Mouse (Mus musculus): ENCODE measurements at regions not wholly inside any gene's neighbourhood (a gene's known extent, or its start where the extent isn't known, plus 50 kb on each side); places are given as distances from the start of the nearest gene placed in this dataset.

DNA sequence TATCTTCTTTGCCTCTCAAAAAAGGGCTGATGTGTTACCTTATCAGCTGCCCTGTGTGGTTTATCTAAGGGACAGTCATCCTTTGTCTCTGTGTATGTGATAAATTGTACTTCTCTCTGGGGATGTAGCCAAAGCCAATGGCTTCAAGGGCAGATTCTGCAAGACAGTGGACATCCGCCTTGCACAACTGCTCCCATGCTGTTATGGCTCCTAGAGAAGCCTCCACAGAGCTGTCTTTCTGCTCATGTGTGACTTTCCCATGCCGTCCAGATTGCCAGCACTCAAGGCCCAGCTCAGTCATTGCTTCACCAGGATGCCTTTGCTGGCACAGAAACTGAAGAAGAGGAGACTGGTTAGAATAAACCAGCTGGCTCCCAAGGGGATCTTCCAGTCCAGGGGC is 74.6 kb upstream of the Pax6 start:
- ATAC-seq (no peak), DNase-seq (ENCODE audit: low spot score) (no peak)
- H3K27ac ChIP-seq (ENCODE audit: low read length) = no peak overlapping the region
- WGBS = 73% methylated on average over 2 of the region's 2 CpGs
- H3K9me3 ChIP-seq (ENCODE audit: low read length) = no peaks in the 10 kb centered on the region
- H3K36me3 ChIP-seq (ENCODE audit: insufficient read depth, low read length) = no peaks in the 10 kb centered on the region
- H3K27me3 ChIP-seq (replicated peaks; ENCODE audit: insufficient read depth, low read length) = no peaks in the 10 kb centered on the region
- TF ChIP-seq EP300 (IDR thresholded peaks at IDR 0.05) (no peak), CTCF (IDR thresholded peaks at IDR 0.05) (no peak)
- H3K4me3 ChIP-seq (ENCODE audit: low read depth, low read length) = no peak overlapping the region
- H3K4me1 ChIP-seq (ENCODE audit: insufficient read depth, low read depth, low read length) = no peaks in the 10 kb centered on the region
- no peak overlapping the region for H3K4me2 ChIP-seq (replicated peaks; ENCODE audit: low read depth, low read length)
- no peak overlapping the region for H3K9ac ChIP-seq (replicated peaks; ENCODE audit: low read depth)

DNA sequence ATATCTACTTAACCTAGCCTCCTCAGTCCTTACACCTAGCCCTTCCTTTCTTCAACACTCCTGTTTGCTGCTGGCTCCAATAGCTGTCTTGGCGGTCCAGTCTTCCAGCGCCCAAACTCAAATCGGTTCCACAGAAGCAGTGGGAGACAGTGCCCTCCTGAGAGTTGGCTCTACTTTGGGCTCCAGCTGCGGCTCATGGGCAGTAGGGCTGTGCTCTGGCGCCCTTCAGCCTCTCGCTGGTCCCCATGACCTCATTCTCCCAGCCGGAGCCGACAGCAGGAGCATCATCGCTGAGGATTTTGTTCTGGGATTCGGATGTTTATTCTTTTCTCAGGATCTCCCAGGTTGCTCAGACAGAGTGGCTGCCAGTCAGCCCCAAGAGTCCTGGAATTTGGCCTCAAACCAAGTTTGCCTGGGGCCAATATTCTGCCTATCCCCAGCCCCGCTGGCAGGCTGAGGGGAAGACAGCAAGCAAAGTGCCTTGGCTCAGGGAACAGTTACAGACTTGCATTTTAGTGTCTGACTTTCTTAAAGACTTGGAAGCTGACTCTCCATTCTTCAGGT is 64.1 kb upstream of the Pax6 start:
- no peak overlapping the region for H3K27ac ChIP-seq (ENCODE audit: low read length)
- ATAC-seq = no peak

DNA sequence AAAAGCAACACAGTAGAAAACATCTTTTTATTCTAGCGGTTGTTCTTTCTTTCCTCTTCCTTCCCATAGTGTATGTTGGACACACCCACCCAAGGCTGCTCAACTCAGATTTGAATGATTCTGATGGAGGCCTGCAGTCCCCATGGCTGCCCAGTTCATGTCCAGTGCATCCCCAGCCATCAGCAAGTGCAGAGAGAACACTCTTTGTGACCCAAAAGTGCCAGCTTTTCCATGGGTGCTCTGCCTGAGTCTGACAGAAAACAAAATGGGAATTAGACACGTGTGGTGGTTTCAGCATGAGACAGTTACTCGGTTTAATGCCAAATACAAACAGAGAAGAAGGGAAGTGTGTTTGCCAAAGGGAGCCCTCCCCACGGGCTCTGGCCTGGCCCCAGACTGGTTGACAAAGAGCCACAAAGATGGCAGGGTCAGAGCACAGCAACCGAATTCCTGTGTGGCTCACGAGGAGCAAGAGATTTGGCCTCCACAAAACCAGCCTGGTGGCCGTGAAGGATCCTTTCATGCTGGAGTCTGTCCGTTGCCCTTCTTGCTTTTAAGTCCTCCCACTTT is 60.6 kb upstream of the Pax6 start:
- DNase-seq (ENCODE audit: low spot score) (no peak), ATAC-seq (no peak)
- H3K9ac ChIP-seq (replicated peaks; ENCODE audit: low read depth) = no peak overlapping the region
- H3K4me3 ChIP-seq (ENCODE audit: low read depth, low read length) = no peak overlapping the region
- H3K27me3 ChIP-seq (replicated peaks; ENCODE audit: insufficient read depth, low read length) = no peaks in the 10 kb centered on the region
- TF ChIP-seq CTCF (IDR thresholded peaks at IDR 0.05) (no peak), EP300 (IDR thresholded peaks at IDR 0.05) (no peak)
- H3K27ac ChIP-seq (ENCODE audit: low read length) = no peak overlapping the region
- no peak overlapping the region for H3K4me2 ChIP-seq (replicated peaks; ENCODE audit: low read depth, low read length)
- WGBS = 55% methylated on average over 8 of the region's 8 CpGs
- no peaks in the 10 kb centered on the region for H3K36me3 ChIP-seq (ENCODE audit: insufficient read depth, low read length)
- H3K4me1 ChIP-seq (ENCODE audit: insufficient read depth, low read depth, low read length) = no peaks in the 10 kb centered on the region
- no peaks in the 10 kb centered on the region for H3K9me3 ChIP-seq (ENCODE audit: low read length)

More for the DNA sequence above, 64.1 kb upstream of the Pax6 start:
- Histone ChIP-seq H3K9ac (replicated peaks; ENCODE audit: low read depth) (no peak overlapping the region), H3K4me3 (ENCODE audit: low read depth, low read length) (no peak overlapping the region), H3K27me3 (replicated peaks; ENCODE audit: insufficient read depth, low read length) (no peaks in the 10 kb centered on the region), H3K36me3 (ENCODE audit: insufficient read depth, low read length) (no peaks in the 10 kb centered on the region), H3K4me2 (replicated peaks; ENCODE audit: low read depth, low read length) (no peak overlapping the region), H3K9me3 (ENCODE audit: low read length) (no peaks in the 10 kb centered on the region), H3K4me1 (ENCODE audit: insufficient read depth, low read depth, low read length) (no peaks in the 10 kb centered on the region)
- TF ChIP-seq EP300 (IDR thresholded peaks at IDR 0.05) = no peak
- TF ChIP-seq CTCF (IDR thresholded peaks at IDR 0.05) = no peak
- 30% methylated on average over 11 of the region's 11 CpGs for WGBS
- DNase-seq (ENCODE audit: low spot score) = no peak

DNA sequence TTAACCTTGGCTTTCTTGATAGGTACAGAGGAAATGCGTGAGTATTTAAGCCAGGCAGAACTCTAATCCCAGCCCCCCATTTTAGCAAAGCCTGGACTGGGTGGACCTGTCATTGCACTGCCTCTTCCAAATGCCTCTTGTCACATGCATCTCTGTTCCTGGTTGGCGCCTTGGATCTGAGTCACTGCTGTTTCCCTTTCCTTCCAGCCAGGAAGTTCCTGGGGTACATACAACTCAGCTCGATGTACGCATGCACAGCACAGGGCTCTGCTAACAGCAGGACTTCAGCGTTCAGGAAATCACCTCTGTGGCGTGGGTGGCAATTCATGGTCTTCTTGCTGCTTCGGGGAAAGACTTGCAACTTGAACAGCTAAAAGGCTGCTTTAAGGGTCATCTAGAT is 59.9 kb upstream of the Pax6 start:
- Histone ChIP-seq H3K27ac (ENCODE audit: low read length) (no peak overlapping the region), H3K9ac (replicated peaks; ENCODE audit: low read depth) (no peak overlapping the region), H3K9me3 (ENCODE audit: low read length) (no peaks in the 10 kb centered on the region), H3K4me1 (ENCODE audit: insufficient read depth, low read depth, low read length) (no peaks in the 10 kb centered on the region), H3K4me3 (ENCODE audit: low read depth, low read length) (no peak overlapping the region), H3K27me3 (replicated peaks; ENCODE audit: insufficient read depth, low read length) (no peaks in the 10 kb centered on the region), H3K4me2 (replicated peaks; ENCODE audit: low read depth, low read length) (no peak overlapping the region), H3K36me3 (ENCODE audit: insufficient read depth, low read length) (no peaks in the 10 kb centered on the region)
- peak; percentile 49; the same call in 1 of the 2 replicates for ATAC-seq
- TF ChIP-seq CTCF (IDR thresholded peaks at IDR 0.05) (no peak), EP300 (IDR thresholded peaks at IDR 0.05) (no peak)
- DNase-seq (ENCODE audit: low spot score) = peak; percentile 7
- 48% methylated on average over 7 of the region's 7 CpGs for WGBS

DNA sequence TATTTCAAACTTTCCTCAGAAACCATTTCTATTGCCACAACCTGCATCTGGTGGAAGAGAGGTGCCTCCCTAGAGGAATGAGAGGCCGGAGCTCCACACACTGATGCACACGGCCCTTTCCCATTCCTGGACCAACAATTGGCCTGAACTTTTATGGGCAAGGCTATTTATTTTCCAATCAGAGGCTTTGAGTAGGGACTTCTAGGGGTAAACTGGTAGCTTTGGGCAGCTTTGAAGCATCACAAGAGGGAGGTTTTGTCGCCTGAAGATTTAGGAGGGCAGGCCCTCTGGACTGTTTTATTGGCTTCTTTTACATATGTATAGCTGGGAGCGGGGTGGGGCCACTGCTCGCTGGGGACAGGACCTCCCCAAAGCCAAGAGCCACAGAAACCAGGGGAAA is 57.7 kb upstream of the Pax6 start:
- Histone ChIP-seq H3K4me1 (ENCODE audit: insufficient read depth, low read depth, low read length) (no peaks in the 10 kb centered on the region), H3K9me3 (ENCODE audit: low read length) (no peaks in the 10 kb centered on the region), H3K4me2 (replicated peaks; ENCODE audit: low read depth, low read length) (no peak overlapping the region), H3K36me3 (ENCODE audit: insufficient read depth, low read length) (no peaks in the 10 kb centered on the region), H3K4me3 (ENCODE audit: low read depth, low read length) (no peak overlapping the region), H3K9ac (replicated peaks; ENCODE audit: low read depth) (no peak overlapping the region), H3K27me3 (replicated peaks; ENCODE audit: insufficient read depth, low read length) (no peaks in the 10 kb centered on the region), H3K27ac (ENCODE audit: low read length) (no peak overlapping the region)
- WGBS = 62% methylated on average over 5 of the region's 5 CpGs
- TF ChIP-seq EP300 (IDR thresholded peaks at IDR 0.05) (no peak), CTCF (IDR thresholded peaks at IDR 0.05) (no peak)
- ATAC-seq = no peak
- no peak for DNase-seq (ENCODE audit: low spot score)

DNA sequence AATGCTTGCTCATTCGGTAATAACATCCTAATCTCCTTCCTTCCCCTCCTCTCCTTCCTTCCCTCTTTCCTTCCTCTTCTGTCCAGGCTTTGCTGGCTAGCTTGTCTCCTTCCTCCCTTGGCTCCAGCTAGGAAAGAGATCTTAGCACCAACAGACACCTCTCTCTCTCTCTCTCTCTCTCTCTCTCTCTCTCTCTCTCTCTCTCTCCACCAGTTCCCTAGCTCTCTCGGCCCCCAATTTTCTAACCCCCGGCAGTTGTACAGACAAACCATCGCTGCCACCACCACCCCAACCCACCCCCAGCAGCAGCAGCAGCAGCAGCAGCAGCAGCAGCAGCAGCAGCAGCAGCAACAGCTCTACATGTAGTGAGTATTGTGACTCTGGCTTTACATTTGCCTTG is 57.0 kb upstream of the Pax6 start:
- Histone ChIP-seq H3K4me2 (replicated peaks; ENCODE audit: low read depth, low read length) (no peak overlapping the region), H3K27me3 (replicated peaks; ENCODE audit: insufficient read depth, low read length) (no peaks in the 10 kb centered on the region), H3K27ac (ENCODE audit: low read length) (no peak overlapping the region), H3K9ac (replicated peaks; ENCODE audit: low read depth) (no peak overlapping the region), H3K4me3 (ENCODE audit: low read depth, low read length) (no peak overlapping the region), H3K36me3 (ENCODE audit: insufficient read depth, low read length) (no peaks in the 10 kb centered on the region), H3K4me1 (ENCODE audit: insufficient read depth, low read depth, low read length) (no peaks in the 10 kb centered on the region), H3K9me3 (ENCODE audit: low read length) (no peaks in the 10 kb centered on the region)
- ATAC-seq = no peak
- no peak for DNase-seq (ENCODE audit: low spot score)
- TF ChIP-seq CTCF (IDR thresholded peaks at IDR 0.05) (no peak), EP300 (IDR thresholded peaks at IDR 0.05) (no peak)
- 16% methylated on average over 4 of the region's 4 CpGs for WGBS
